Mouse (Mus musculus): ENCODE measurements around the gene Tdrd6.

GRCm38 (mm10) chr17:43644375-43644774 lies 14.3 kb upstream of the Tdrd6 start:
- no peak for TF ChIP-seq CTCF (IDR thresholded peaks at IDR 0.05; ENCODE audit: extremely low read depth, insufficient read length, insufficient replicate concordance, low read depth, low read length)
- TF ChIP-seq POLR2A (IDR thresholded peaks at IDR 0.05; ENCODE audit: low read depth, low read length) = no peak
